Mouse (Mus musculus) embryonic stem cell, embryonic (primary cell): ENCODE data around the gene Olfr91.
"Not testable (repeated sequence)": the region's sequence is repeated elsewhere in the genome, so short reads cannot be mapped to it uniquely, and the experiment has no call there.

Source experiments
- CTCF ChIA-PET, 4 experiments: fragments of 300-600 bp in 2 of 4; fragments of 350-600 bp in 2 of 4; sonication (Branson Sonifier 250); formaldehyde crosslinking; loops; one replicate each; lab custom pipeline; 2022; ENCODE audit warnings: inconsistent platforms in 2 of 4; lab: Charles Lee
- POLR2A ChIA-PET, 4 experiments: fragments of 300-600 bp in 2 of 4; fragments of 350-600 bp in 2 of 4; sonication (Branson Sonifier 250); formaldehyde crosslinking; loops; one replicate each; lab custom pipeline; 2022; ENCODE audit warnings: antibody characterized with exemption in 4 of 4, inconsistent platforms in 1 of 4; lab: Charles Lee

Gene Olfr91

GRCm38 (mm10) chr17:37098178-37098577, at the start of gene Olfr91:
TSS of gene Olfr91 (minus strand) at chr17:37098278.
- ChIA-PET CTCF (no interaction called here), POLR2A (no interaction called here)

GRCm38 (mm10) chr17:37131366-37131765, 33.3 kb upstream of the Olfr91 start:
- CTCF ChIA-PET, result not testable (repeated sequence)
- POLR2A ChIA-PET, result interaction anchor here in 1 of 4 experiments (0.5 kb wide), 1 partner anchor 176 kb away, joined by 3 read pairs; no protein-coding TSS in a partner anchor

- ChIA-PET POLR2A (no interaction called here), CTCF (no interaction called here)
Measured at GRCm38 (mm10) chr17:37119988-37120387, 21.9 kb upstream of the Olfr91 start, which contains the start of gene Olfr92. TSS of gene Olfr92 (minus strand) at chr17:37120088.

GRCm38 (mm10) chr17:37093289-37093688, 4.8 kb downstream of the Olfr91 start:
- ChIA-PET CTCF (interaction anchor here in 2 of 4 experiments (0.5 to 0.6 kb wide), 2 partner anchors 10 to 645 kb away, joined by 3 read pairs; no protein-coding TSS in a partner anchor), POLR2A (interaction anchor here in 1 of 4 experiments (0.8 kb wide), 1 partner anchor 30 kb away, joined by 3 read pairs; no protein-coding TSS in a partner anchor)

GRCm38 (mm10) chr17:37092198-37092597, 5.9 kb downstream of the Olfr91 start:
- POLR2A ChIA-PET, result interaction anchor here in 1 of 4 experiments (1.6 kb wide), 1 partner anchor 12 kb away, joined by 4 read pairs; no protein-coding TSS in a partner anchor
- CTCF ChIA-PET, result interaction anchor here in 1 of 4 experiments (0.6 kb wide), 1 partner anchor 9 kb away, joined by 3 read pairs; no protein-coding TSS in a partner anchor

- POLR2A ChIA-PET, result interaction anchor here in 2 of 4 experiments (0.6 to 0.9 kb wide), 2 partner anchors 8 to 114 kb away, joined by 3 read pairs; no protein-coding TSS in a partner anchor
- CTCF ChIA-PET, result no interaction called here
Measured at GRCm38 (mm10) chr17:37088399-37088798, 9.7 kb downstream of the Olfr91 start, which contains the start of gene Olfr90. TSS of gene Olfr90 (minus strand) at chr17:37088499.

GRCm38 (mm10) chr17:37085545-37085944, 12.5 kb downstream of the Olfr91 start:
- POLR2A ChIA-PET, result interaction anchor here (0.6 to 27.4 kb wide), 13 partner anchors 10 to 118 kb away, joined by 3 to 863 read pairs (median 5); partner anchors contain the start of genes Gabbr1 (in 1 of the 4), Olfr94 (in 1 of the 4) and Ubd (in 1 of the 4)
- CTCF ChIA-PET, result interaction anchor here (0.7 to 4.0 kb wide), 12 partner anchors 10 to 262 kb away, joined by 3 to 20 read pairs (median 4); no protein-coding TSS in a partner anchor

- ChIA-PET CTCF (interaction anchor here (0.5 to 4.0 kb wide), 35 partner anchors 9 to 261 kb away, joined by 3 to 22 read pairs (median 4); partner anchors contain the start of gene H2-M5 (in 1 of the 4)), POLR2A (interaction anchor here (0.5 to 27.4 kb wide), 22 partner anchors 9 to 248 kb away, joined by 3 to 863 read pairs (median 10); partner anchors contain the start of genes Gabbr1 (in 2 of the 4), Olfr94 (in 1 of the 4), Trim26 (in 1 of the 4) and Ubd (in 1 of the 4))
Measured at GRCm38 (mm10) chr17:37084632-37085031, 13.4 kb downstream of the Olfr91 start.

- POLR2A ChIA-PET, result interaction anchor here (0.6 to 27.4 kb wide), 82 partner anchors 8 to 1165 kb away, joined by 3 to 863 read pairs (median 5); partner anchors contain the start of genes Gabbr1 (in 2 of the 4), Ubd (in 2 of the 4), 2410137M14Rik (in 1 of the 4) and H2-M5 (in 1 of the 4)
Measured at GRCm38 (mm10) chr17:37083327-37083726, 14.8 kb downstream of the Olfr91 start.

GRCm38 (mm10) chr17:37081659-37082058, 16.4 kb downstream of the Olfr91 start:
- ChIA-PET CTCF (interaction anchor here in 2 of 4 experiments (1.1 to 2.4 kb wide), 3 partner anchors 32 to 166 kb away, joined by 4 to 57 read pairs (median 8); no protein-coding TSS in a partner anchor), POLR2A (interaction anchor here (0.6 to 27.4 kb wide), 36 partner anchors 8 to 238 kb away, joined by 3 to 863 read pairs (median 8); partner anchors contain the start of genes Gabbr1 (in 2 of the 4), 2410137M14Rik (in 1 of the 4), Olfr94 (in 1 of the 4) and Ubd (in 1 of the 4))

More at GRCm38 (mm10) chr17:37083327-37083726, 14.8 kb downstream of the Olfr91 start:
- CTCF ChIA-PET, result interaction anchor here (0.5 to 4.0 kb wide), 84 partner anchors 8 to 1372 kb away, joined by 3 to 57 read pairs (median 5); partner anchors contain the start of genes Gabbr1 (in 3 of the 4), Trim26 (in 2 of the 4), Olfr104-ps (in 1 of the 4) and Olfr94 (in 1 of the 4)

- POLR2A ChIA-PET, result interaction anchor here (0.6 to 27.4 kb wide), 74 partner anchors 8 to 1161 kb away, joined by 3 to 863 read pairs (median 6); partner anchors contain the start of genes 2410137M14Rik (in 3 of the 4), Gabbr1 (in 3 of the 4), H2-M5 (in 2 of the 4) and Olfr94 (in 2 of the 4)
- CTCF ChIA-PET, result interaction anchor here (0.5 to 2.0 kb wide), 14 partner anchors 30 to 1238 kb away, joined by 3 to 8 read pairs (median 4); no protein-coding TSS in a partner anchor
Measured at GRCm38 (mm10) chr17:37080119-37080518, 18.0 kb downstream of the Olfr91 start.

GRCm38 (mm10) chr17:37078990-37079389, 19.1 kb downstream of the Olfr91 start:
- ChIA-PET CTCF (interaction anchor here (0.5 to 2.0 kb wide), 9 partner anchors 29 to 1000 kb away, joined by 3 to 8 read pairs (median 3); no protein-coding TSS in a partner anchor), POLR2A (interaction anchor here (0.6 to 27.4 kb wide), 67 partner anchors 9 to 1160 kb away, joined by 3 to 863 read pairs (median 6); partner anchors contain the start of genes Gabbr1 (in 3 of the 4), 2410137M14Rik (in 2 of the 4), H2-M5 (in 2 of the 4) and Ubd (in 2 of the 4))

GRCm38 (mm10) chr17:37078193-37078592, 19.9 kb downstream of the Olfr91 start:
- ChIA-PET CTCF (interaction anchor here in 1 of 4 experiments (1.5 kb wide), 1 partner anchor 28 kb away, joined by 3 read pairs; no protein-coding TSS in a partner anchor), POLR2A (interaction anchor here in 2 of 4 experiments (1.0 to 27.4 kb wide), 21 partner anchors 9 to 241 kb away, joined by 3 to 863 read pairs (median 10); partner anchors contain the start of genes 2410137M14Rik (in 1 of the 2), Gabbr1 (in 1 of the 2), Olfr94 (in 1 of the 2) and Ppp1r11 (in 1 of the 2))

- POLR2A ChIA-PET, result interaction anchor here (0.5 to 27.4 kb wide), 25 partner anchors 8 to 172 kb away, joined by 3 to 863 read pairs (median 4); partner anchors contain the start of genes Gabbr1 (in 2 of the 4) and Ubd (in 2 of the 4)
Measured at GRCm38 (mm10) chr17:37075766-37076165, 22.3 kb downstream of the Olfr91 start.

GRCm38 (mm10) chr17:37075181-37075580, 22.9 kb downstream of the Olfr91 start:
- POLR2A ChIA-PET, result interaction anchor here (0.5 to 27.4 kb wide), 21 partner anchors 8 to 172 kb away, joined by 3 to 863 read pairs (median 4); partner anchors contain the start of genes Gabbr1 (in 2 of the 4) and Ubd (in 2 of the 4)

More at GRCm38 (mm10) chr17:37075766-37076165, 22.3 kb downstream of the Olfr91 start:
- CTCF ChIA-PET, result interaction anchor here in 3 of 4 experiments (0.5 to 1.5 kb wide), 6 partner anchors 7 to 161 kb away, joined by 3 to 6 read pairs (median 4); no protein-coding TSS in a partner anchor

GRCm38 (mm10) chr17:37072730-37073276, 25.3 kb downstream of the Olfr91 start:
- ChIA-PET POLR2A (interaction anchor here (0.6 to 31.8 kb wide), 32 partner anchors 0 to 115 kb away, joined by 3 to 863 read pairs (median 4); partner anchors contain the start of genes Gabbr1 (in 2 of the 4) and 2410137M14Rik (in 1 of the 4)), CTCF (interaction anchor here in 3 of 4 experiments (0.6 to 2.4 kb wide), 7 partner anchors 10 to 1433 kb away, joined by 3 to 11 read pairs (median 4); no protein-coding TSS in a partner anchor)

More at GRCm38 (mm10) chr17:37075181-37075580, 22.9 kb downstream of the Olfr91 start:
- CTCF ChIA-PET, result interaction anchor here (0.5 to 1.5 kb wide), 7 partner anchors 8 to 248 kb away, joined by 3 to 6 read pairs (median 4); no protein-coding TSS in a partner anchor
